Mouse (Mus musculus): Measurements from ENCODE around the gene Rhobtb3. TPM values are rescaled to one million over a fixed set of nuclear protein-coding genes. Genes with fewer than 3 reads are reported as not detected.

The Rhobtb3 gene
- polyA plus RNA-seq (2016; fragmentation: Nextera tagmentation; extraction: Ambion mirVana) = 66.1 and 71.3 TPM in 2 replicates

- H3K9ac ChIP-seq = peak within 1 kb of the TSS; percentile 94
- peak within 1 kb of the TSS; percentile 76 for H3K4me3 ChIP-seq
- under 1% methylated on average over 99 of the region's 110 CpGs for WGBS
- H3K9me3 ChIP-seq = no peaks in the 10 kb centered on the region
- H3K4me1 ChIP-seq = peaks cover 25% of the 10 kb centered on the region
- peak within 1 kb of the TSS; percentile 63 for H3K4me2 ChIP-seq (replicated peaks)
- peak within 1 kb of the TSS; percentile 100 for H3K27ac ChIP-seq
- no peaks in the 10 kb centered on the region for H3K27me3 ChIP-seq
- H3K36me3 ChIP-seq = peaks cover 12% of the 10 kb centered on the region
- ATAC-seq (ENCODE audit: insufficient number of reproducible peaks, insufficient read depth, low FRiP score, low TSS enrichment) = peak; percentile 90
Measured at GRCm38 (mm10) chr13:75943189-75944043, at the start of gene Rhobtb3. Gene Rhobtb3, minus strand, starts transcription at chr13:75943925.

DNA sequence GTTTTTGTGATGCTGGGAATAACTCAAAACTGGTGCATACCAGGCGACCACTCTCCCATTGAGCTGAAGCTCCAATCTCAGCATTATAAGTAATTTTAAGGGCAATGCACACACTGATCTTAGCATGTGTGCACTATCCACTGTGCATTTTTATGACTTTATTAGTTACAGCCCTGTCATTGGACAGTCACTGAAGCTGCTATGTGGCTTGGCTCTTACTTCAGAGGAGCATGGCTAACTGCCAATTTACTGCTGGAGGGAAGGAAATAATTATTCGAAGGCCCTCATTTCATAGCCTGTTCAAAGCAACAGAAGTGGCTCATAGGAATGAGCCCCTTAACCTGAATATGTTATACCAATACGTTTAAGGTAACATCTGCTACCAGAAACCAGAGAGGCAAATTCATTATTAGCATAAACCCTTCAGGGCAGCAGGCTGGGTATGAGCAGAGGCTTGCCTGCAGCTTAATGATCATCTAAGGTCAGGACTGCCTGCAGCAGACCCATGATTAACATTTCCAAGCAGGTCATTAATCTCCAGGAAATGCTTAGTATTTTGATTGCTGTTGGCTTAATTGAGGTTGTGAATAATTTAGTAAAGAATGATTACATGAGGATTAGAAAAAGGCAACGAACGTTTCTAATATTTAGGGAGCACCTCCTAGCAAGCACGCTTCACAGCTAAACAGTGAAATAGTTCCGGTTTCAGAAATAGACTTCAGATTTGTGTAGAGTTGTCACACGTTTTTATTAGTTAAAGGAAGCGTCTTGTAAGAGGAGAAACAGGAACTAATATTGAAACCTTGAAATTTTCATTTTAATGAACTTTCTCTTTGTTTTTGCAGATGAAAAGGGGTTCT lies 48.7 kb upstream of the Rhobtb3 start:
- ATAC-seq (ENCODE audit: insufficient number of reproducible peaks, insufficient read depth, low FRiP score, low TSS enrichment) = no peak
- H3K4me2 ChIP-seq (replicated peaks) = no peak overlapping the region
- H3K27ac ChIP-seq = no peak overlapping the region
- H3K4me3 ChIP-seq = no peak overlapping the region
- H3K9ac ChIP-seq = no peak overlapping the region
- 53% methylated on average over 9 of the region's 9 CpGs for WGBS
- no peaks in the 10 kb centered on the region for H3K36me3 ChIP-seq
- no peaks in the 10 kb centered on the region for H3K9me3 ChIP-seq
- no peaks in the 10 kb centered on the region for H3K27me3 ChIP-seq
- no peaks in the 10 kb centered on the region for H3K4me1 ChIP-seq

DNA sequence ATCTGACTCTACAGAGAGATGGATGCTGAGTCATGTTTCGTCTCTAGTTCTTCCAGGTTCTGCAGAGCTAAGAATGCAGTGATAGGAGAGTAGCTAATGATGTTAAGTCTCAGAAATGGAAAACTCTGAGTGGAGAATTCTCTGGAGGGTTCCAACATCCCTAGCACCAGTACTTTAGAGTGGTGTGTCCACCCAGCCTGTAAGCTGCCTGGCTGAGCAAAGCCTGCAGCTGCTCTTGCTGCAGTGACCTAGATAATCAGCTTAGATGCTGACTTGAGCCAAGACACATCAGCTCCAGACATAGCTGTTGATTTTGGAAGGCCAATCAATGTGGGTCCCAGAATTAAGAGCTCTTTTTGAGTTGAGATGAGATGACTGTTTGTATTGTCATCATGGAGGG lies 44.4 kb upstream of the Rhobtb3 start:
- H3K36me3 ChIP-seq = no peaks in the 10 kb centered on the region
- no peak overlapping the region for H3K27ac ChIP-seq
- no peaks in the 10 kb centered on the region for H3K4me1 ChIP-seq
- no peak for ATAC-seq (ENCODE audit: insufficient number of reproducible peaks, insufficient read depth, low FRiP score, low TSS enrichment)
- H3K9me3 ChIP-seq = no peaks in the 10 kb centered on the region
- no peak overlapping the region for H3K4me2 ChIP-seq (replicated peaks)
- H3K27me3 ChIP-seq = no peaks in the 10 kb centered on the region
- H3K9ac ChIP-seq = no peak overlapping the region
- H3K4me3 ChIP-seq = no peak overlapping the region
- WGBS = 86% methylated on average over 1 of the region's 1 CpGs

DNA sequence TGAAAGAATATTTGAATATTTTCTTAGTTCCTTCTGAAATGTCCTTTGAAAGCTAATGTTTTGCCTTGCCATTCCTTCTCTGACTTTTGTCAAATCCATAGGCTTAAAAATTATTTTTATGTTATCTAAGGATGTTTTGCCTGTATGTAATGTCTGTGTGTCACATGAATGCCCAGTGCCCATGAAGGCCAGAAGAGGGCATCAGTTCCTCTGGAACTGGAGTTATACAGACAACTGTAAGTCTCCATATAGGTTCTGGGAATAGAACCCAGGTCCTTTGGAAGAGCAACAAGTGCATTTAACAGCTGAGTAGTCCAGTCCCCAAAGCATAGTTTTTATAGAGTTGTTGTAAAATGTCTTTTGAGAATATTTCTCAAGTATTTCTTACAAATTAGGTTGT lies 38.2 kb upstream of the Rhobtb3 start:
- H3K27me3 ChIP-seq = no peaks in the 10 kb centered on the region
- no peak overlapping the region for H3K4me3 ChIP-seq
- no peak overlapping the region for H3K27ac ChIP-seq
- H3K36me3 ChIP-seq = no peaks in the 10 kb centered on the region
- H3K9me3 ChIP-seq = no peaks in the 10 kb centered on the region
- H3K9ac ChIP-seq = no peak overlapping the region
- no peak overlapping the region for H3K4me2 ChIP-seq (replicated peaks)
- ATAC-seq (ENCODE audit: insufficient number of reproducible peaks, insufficient read depth, low FRiP score, low TSS enrichment) = no peak
- H3K4me1 ChIP-seq = no peaks in the 10 kb centered on the region

DNA sequence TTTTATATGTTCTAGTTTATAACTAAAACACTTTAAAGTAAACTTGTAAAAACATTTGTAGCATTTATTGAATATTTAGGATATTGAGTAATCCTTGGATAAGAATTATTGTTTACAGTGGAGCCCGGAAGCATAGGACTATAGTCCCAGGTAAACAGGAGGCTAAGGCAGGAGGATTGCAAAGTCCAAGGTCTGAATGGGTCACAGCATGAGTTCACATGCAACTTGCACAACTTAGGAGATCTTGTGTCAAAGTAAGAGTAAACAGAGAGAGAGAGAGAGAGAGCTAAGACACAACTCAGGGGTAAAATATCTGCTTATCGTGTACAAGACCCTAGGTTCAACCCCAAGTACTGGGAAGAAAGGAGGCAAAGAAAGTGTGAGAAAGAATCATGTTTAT lies 32.9 kb upstream of the Rhobtb3 start:
- Histone ChIP-seq H3K9ac (no peak overlapping the region), H3K36me3 (no peaks in the 10 kb centered on the region), H3K4me3 (no peak overlapping the region), H3K4me2 (replicated peaks) (no peak overlapping the region), H3K27ac (no peak overlapping the region), H3K27me3 (no peaks in the 10 kb centered on the region), H3K9me3 (no peaks in the 10 kb centered on the region), H3K4me1 (no peaks in the 10 kb centered on the region)
- no peak for ATAC-seq (ENCODE audit: insufficient number of reproducible peaks, insufficient read depth, low FRiP score, low TSS enrichment)
- WGBS = 83% methylated on average over 2 of the region's 2 CpGs

DNA sequence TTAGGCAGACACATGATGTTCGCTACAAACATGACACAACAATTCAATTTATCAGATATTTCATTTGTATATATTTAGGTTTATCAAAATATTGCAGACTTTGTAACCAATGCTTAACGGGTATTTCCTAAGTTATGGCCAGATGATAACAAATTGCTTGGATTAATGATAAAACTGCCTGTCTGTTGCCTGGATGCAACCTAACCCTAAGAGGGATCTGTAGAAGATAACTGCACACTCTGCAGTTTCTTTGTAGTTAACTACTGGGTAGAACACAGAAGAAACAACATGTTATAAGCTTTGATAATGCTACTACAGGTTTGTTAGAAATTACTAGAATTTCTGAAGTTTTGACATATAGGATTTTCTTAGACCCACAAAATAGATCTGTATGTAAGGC lies 32.5 kb upstream of the Rhobtb3 start:
- 92% methylated on average over 2 of the region's 2 CpGs for WGBS
- Histone ChIP-seq H3K4me3 (no peak overlapping the region), H3K27me3 (no peaks in the 10 kb centered on the region), H3K9ac (no peak overlapping the region), H3K9me3 (no peaks in the 10 kb centered on the region), H3K36me3 (no peaks in the 10 kb centered on the region), H3K4me2 (replicated peaks) (no peak overlapping the region), H3K4me1 (no peaks in the 10 kb centered on the region), H3K27ac (no peak overlapping the region)
- no peak for ATAC-seq (ENCODE audit: insufficient number of reproducible peaks, insufficient read depth, low FRiP score, low TSS enrichment)

GRCm38 (mm10) chr13:75975629-75976028 lies 31.9 kb upstream of the Rhobtb3 start:
- H3K36me3 ChIP-seq = no peaks in the 10 kb centered on the region
- no peak overlapping the region for H3K4me3 ChIP-seq
- WGBS = 75% methylated on average over 1 of the region's 1 CpGs
- ATAC-seq (ENCODE audit: insufficient number of reproducible peaks, insufficient read depth, low FRiP score, low TSS enrichment) = no peak
- no peaks in the 10 kb centered on the region for H3K27me3 ChIP-seq
- H3K4me2 ChIP-seq (replicated peaks) = no peak overlapping the region
- H3K4me1 ChIP-seq = no peaks in the 10 kb centered on the region
- H3K9ac ChIP-seq = no peak overlapping the region
- H3K9me3 ChIP-seq = no peaks in the 10 kb centered on the region
- H3K27ac ChIP-seq = no peak overlapping the region

DNA sequence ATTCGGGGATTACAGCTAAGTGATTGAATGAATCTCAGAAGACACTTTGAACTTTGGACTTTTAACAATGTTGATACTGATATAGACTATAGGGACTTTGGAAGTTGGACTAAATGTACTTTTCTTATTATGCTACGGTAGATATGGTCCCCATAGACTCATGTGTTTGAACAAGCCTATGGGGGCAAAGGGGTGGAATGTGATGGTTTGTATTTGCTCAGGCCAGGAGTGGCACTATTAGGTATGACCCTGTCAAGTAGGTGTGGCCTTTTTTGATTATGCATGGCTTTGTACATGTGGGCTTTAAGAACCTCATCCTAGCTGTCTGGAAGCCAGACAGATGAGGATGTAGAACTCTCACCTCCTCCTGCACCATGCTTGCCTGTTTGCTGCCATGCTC lies 30.8 kb upstream of the Rhobtb3 start:
- WGBS = 71% methylated on average over 2 of the region's 2 CpGs
- Histone ChIP-seq H3K36me3 (no peaks in the 10 kb centered on the region), H3K4me2 (replicated peaks) (no peak overlapping the region), H3K4me3 (no peak overlapping the region), H3K9me3 (no peaks in the 10 kb centered on the region), H3K9ac (no peak overlapping the region), H3K27me3 (no peaks in the 10 kb centered on the region), H3K27ac (no peak overlapping the region), H3K4me1 (no peaks in the 10 kb centered on the region)
- no peak for ATAC-seq (ENCODE audit: insufficient number of reproducible peaks, insufficient read depth, low FRiP score, low TSS enrichment)

- Histone ChIP-seq H3K36me3 (no peaks in the 10 kb centered on the region), H3K9ac (no peak within 1 kb of the TSS), H3K4me3 (no peak within 1 kb of the TSS), H3K9me3 (no peaks in the 10 kb centered on the region), H3K4me2 (replicated peaks) (no peak within 1 kb of the TSS), H3K27me3 (no peaks in the 10 kb centered on the region), H3K4me1 (no peaks in the 10 kb centered on the region), H3K27ac (no peak within 1 kb of the TSS)
- WGBS = 77% methylated on average over 1 of the region's 1 CpGs
- no peak for ATAC-seq (ENCODE audit: insufficient number of reproducible peaks, insufficient read depth, low FRiP score, low TSS enrichment)
Measured at GRCm38 (mm10) chr13:75966850-75967249, 23.1 kb upstream of the Rhobtb3 start, which contains the start of gene Spata9. Gene Spata9, plus strand, starts transcription at chr13:75967150.

- H3K4me3 ChIP-seq = no peak overlapping the region
- ATAC-seq (ENCODE audit: insufficient number of reproducible peaks, insufficient read depth, low FRiP score, low TSS enrichment) = no peak
- H3K27me3 ChIP-seq = no peaks in the 10 kb centered on the region
- H3K4me2 ChIP-seq (replicated peaks) = no peak overlapping the region
- H3K9me3 ChIP-seq = no peaks in the 10 kb centered on the region
- 0 out of 2 replicates have a peak, but pooled peaks cover under 1% of the 10 kb centered on the region for H3K4me1 ChIP-seq
- H3K27ac ChIP-seq = no peak overlapping the region
- no peak overlapping the region for H3K9ac ChIP-seq
- H3K36me3 ChIP-seq = no peaks in the 10 kb centered on the region
Measured at GRCm38 (mm10) chr13:75955357-75955992, 11.8 kb upstream of the Rhobtb3 start.

DNA sequence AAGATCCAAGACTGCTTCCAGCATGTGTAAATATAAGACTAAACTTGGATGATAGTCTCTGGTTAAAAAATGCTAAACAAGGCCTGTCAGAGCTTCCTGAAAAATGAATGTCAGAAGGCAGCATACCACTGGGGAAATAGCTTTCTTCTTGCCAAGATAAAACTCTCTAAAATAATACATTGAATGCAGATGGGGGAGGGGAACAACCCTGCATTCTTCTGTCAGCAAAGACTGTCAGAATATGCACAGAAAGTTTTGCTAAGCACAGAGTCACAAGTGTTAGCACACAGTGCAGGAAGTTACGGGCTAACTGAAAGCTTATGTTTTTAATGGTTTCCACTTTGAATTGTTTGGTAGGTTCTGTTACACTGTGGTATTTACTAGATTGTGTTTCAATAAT lies 6.6 kb upstream of the Rhobtb3 start:
- 7% methylated on average over 1 of the region's 1 CpGs for WGBS
- H3K9me3 ChIP-seq = no peaks in the 10 kb centered on the region
- no peak overlapping the region for H3K27ac ChIP-seq
- no peak overlapping the region for H3K9ac ChIP-seq
- H3K4me2 ChIP-seq (replicated peaks) = no peak overlapping the region
- no peaks in the 10 kb centered on the region for H3K36me3 ChIP-seq
- no peaks in the 10 kb centered on the region for H3K27me3 ChIP-seq
- 0 out of 2 replicates have a peak, but pooled peaks cover 3% of the 10 kb centered on the region for H3K4me1 ChIP-seq
- ATAC-seq (ENCODE audit: insufficient number of reproducible peaks, insufficient read depth, low FRiP score, low TSS enrichment) = no peak
- H3K4me3 ChIP-seq = no peak overlapping the region

All from embryonic facial prominence, embryonic 12.5 days (tissue).